Mouse (Mus musculus) c-Kit-positive CD71-negative TER-119-negative erythroid progenitor cells, embryonic 14.5 days (primary cell): ENCODE measurements around the gene Olfr1123.
"Not testable (repeated sequence)": the region's sequence is repeated elsewhere in the genome, so short reads cannot be mapped to it uniquely, and the experiment has no call there.

Experiments used
- DNase-seq: peaks from one replicate; pipeline ENCODE4 v3.0.0-alpha.2; 2013; ENCODE audit warnings: low read depth

Gene Olfr1123

GRCm38 (mm10) chr2:87416335-87416734 lies at the start of gene Olfr1123:
Gene Olfr1123 (plus strand): TSS chr2:87416635.
- DNase-seq: no peak

- no peak for DNase-seq
Measured at GRCm38 (mm10) chr2:87369595-87369994, 46.8 kb upstream of the Olfr1123 start, which contains the start of gene Olfr1121. Gene Olfr1121 (plus strand): TSS chr2:87369895.

DNA sequence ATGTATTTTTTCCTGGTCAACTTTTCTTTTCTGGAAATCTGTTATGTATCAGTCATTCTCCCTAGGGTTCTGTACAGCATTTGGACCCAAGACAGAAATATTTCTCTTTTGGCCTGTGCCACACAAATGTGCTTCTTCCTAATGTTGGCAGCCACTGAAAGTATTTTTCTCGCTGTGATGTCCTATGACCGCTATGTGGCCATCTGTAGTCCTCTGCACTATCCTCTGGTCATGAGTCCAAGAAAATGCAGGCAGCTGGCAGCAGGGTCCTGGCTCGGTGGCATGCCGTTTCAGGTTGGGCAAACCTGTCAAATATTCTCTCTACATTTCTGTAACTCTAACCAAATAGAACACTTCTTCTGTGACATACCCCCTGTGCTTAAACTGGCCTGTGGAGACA lies 44.7 kb upstream of the Olfr1123 start:
- DNase-seq: no peak

DNA sequence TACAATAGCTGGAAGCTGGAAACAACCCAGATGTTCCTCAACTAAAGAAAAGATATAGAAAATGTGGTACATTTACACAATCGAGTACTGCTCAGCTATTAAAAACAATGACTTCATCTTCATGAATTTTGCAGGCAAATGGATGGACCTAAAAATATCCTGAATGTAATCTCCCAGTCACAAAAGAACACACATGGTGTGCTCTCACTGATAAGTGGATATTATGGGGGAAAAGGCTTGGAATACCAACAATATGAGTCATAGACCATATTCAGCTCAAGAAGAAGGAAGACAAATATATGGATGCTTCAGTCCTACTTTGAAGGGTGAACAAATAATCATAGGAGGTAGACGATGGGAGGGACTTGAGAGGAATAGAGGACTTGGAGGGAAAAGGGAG lies 32.5 kb upstream of the Olfr1123 start:
- DNase-seq: no peak

- no peak for DNase-seq
Measured at GRCm38 (mm10) chr2:87385549-87385948, 30.9 kb upstream of the Olfr1123 start, which contains the start of gene Olfr1122. Gene Olfr1122 (plus strand): TSS chr2:87385849.

DNA sequence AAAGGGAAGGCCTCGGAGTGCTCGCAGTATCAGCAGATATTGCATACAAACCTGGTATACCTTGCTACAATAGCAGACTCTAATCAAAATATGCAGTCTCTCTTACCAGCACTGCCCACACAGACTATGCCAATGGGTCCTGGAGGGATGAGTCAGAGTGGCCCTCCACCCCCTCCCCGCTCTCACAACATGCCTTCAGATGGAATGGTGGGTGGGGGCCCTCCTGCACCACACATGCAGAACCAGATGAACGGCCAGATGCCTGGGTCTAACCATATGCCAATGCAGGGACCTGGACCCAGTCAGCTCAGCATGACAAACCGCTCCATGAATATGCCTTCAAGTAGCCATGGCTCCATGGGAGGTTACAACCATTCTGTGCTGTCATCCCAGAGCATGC lies 22.8 kb upstream of the Olfr1123 start:
- DNase-seq: not testable (repeated sequence)

GRCm38 (mm10) chr2:87394686-87395085 lies 21.7 kb upstream of the Olfr1123 start:
- DNase-seq: not testable (repeated sequence)

GRCm38 (mm10) chr2:87429975-87430374 lies 13.5 kb downstream of the Olfr1123 start, which contains the start of gene Olfr1124:
Gene Olfr1124 (plus strand): TSS chr2:87430275.
- no peak for DNase-seq

- DNase-seq: no peak
Measured at GRCm38 (mm10) chr2:87437731-87438130, 21.3 kb downstream of the Olfr1123 start.

- no peak for DNase-seq
Measured at GRCm38 (mm10) chr2:87453662-87454061, 37.2 kb downstream of the Olfr1123 start, which contains the start of gene Olfr1126. Gene Olfr1126 (plus strand): TSS chr2:87453962.

DNA sequence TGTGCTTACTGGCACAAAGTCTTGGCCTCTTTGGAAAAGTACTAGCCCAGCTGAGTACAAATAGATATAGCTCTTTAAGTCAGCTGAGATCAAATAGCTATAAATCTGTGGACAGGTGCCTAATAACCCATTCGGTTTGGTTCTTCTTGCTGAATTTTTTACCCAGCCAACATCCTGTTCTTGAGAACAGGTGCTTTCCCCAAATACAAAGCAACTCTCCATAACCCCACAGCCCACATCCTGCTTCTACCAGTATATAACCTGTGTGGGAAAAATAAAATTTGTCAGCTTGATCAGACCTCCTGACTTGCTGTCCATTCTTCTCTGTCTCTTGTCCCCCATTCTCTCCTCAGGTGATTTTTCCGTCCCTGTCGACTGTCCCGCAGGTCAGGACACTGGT lies 45.3 kb downstream of the Olfr1123 start:
- DNase-seq: no peak
